Mouse (Mus musculus): ENCODE results near the gene Ppp4c.
A peak's percentile ranks its signal among the peaks of the same experiment; 100 is the strongest.
"Not testable (repeated sequence)": the region's sequence is repeated elsewhere in the genome, so short reads cannot be mapped to it uniquely, and the experiment has no call there.

The Ppp4c gene

GRCm38 (mm10) chr7:126779983-126780970 lies 12.0 kb downstream of the Ppp4c start:
- DNase-seq (ENCODE audit: low spot score): peak; percentile 84

GRCm38 (mm10) chr7:126779101-126779500 lies 13.2 kb downstream of the Ppp4c start:
- DNase-seq (ENCODE audit: low spot score): not testable (repeated sequence)

- no peak for DNase-seq (ENCODE audit: low spot score)
Measured at GRCm38 (mm10) chr7:126778147-126778546, 14.1 kb downstream of the Ppp4c start.

- DNase-seq (ENCODE audit: low spot score): no peak
Measured at GRCm38 (mm10) chr7:126777476-126777875, 14.8 kb downstream of the Ppp4c start.

- peak; percentile 95 for DNase-seq (ENCODE audit: low spot score)
Measured at GRCm38 (mm10) chr7:126776598-126777057, 15.7 kb downstream of the Ppp4c start, which contains the start of gene Ypel3. TSS of gene Ypel3 (plus strand) at chr7:126776955.

- no peak for DNase-seq (ENCODE audit: low spot score)
Measured at GRCm38 (mm10) chr7:126775978-126776234, 16.4 kb downstream of the Ppp4c start.

- DNase-seq (ENCODE audit: low spot score): no peak
Measured at GRCm38 (mm10) chr7:126775185-126775977, 16.9 kb downstream of the Ppp4c start.

- no peak for DNase-seq (ENCODE audit: low spot score)
Measured at GRCm38 (mm10) chr7:126774463-126774862, 17.8 kb downstream of the Ppp4c start.

GRCm38 (mm10) chr7:126773351-126773750 lies 18.9 kb downstream of the Ppp4c start:
- DNase-seq (ENCODE audit: low spot score): no peak

GRCm38 (mm10) chr7:126770784-126771183 lies 21.5 kb downstream of the Ppp4c start:
- DNase-seq (ENCODE audit: low spot score): no peak

GRCm38 (mm10) chr7:126767001-126767400 lies 25.3 kb downstream of the Ppp4c start:
- DNase-seq (ENCODE audit: low spot score): no peak

GRCm38 (mm10) chr7:126766201-126766600 lies 26.1 kb downstream of the Ppp4c start, which contains the start of gene Gdpd3:
TSS of gene Gdpd3 (plus strand) at chr7:126766334.
- no peak for DNase-seq (ENCODE audit: low spot score)

GRCm38 (mm10) chr7:126765540-126765939 lies 26.8 kb downstream of the Ppp4c start:
- no peak for DNase-seq (ENCODE audit: low spot score)

GRCm38 (mm10) chr7:126762471-126763008 lies 29.8 kb downstream of the Ppp4c start:
- DNase-seq (ENCODE audit: low spot score): peak; percentile 76

- no peak for DNase-seq (ENCODE audit: low spot score)
Measured at GRCm38 (mm10) chr7:126761529-126762067, 30.7 kb downstream of the Ppp4c start.

- no peak for DNase-seq (ENCODE audit: low spot score)
Measured at GRCm38 (mm10) chr7:126760956-126761355, 31.3 kb downstream of the Ppp4c start.

- no peak for DNase-seq (ENCODE audit: low spot score)
Measured at GRCm38 (mm10) chr7:126760391-126760802, 31.9 kb downstream of the Ppp4c start.

GRCm38 (mm10) chr7:126759672-126760390 lies 32.5 kb downstream of the Ppp4c start:
- DNase-seq (ENCODE audit: low spot score): no peak

GRCm38 (mm10) chr7:126759050-126759671 lies 33.1 kb downstream of the Ppp4c start, which contains the start of gene Mapk3:
TSS of gene Mapk3 (plus strand) at chr7:126759601.
- DNase-seq (ENCODE audit: low spot score): peak; percentile 93

- no peak for DNase-seq (ENCODE audit: low spot score)
Measured at GRCm38 (mm10) chr7:126758539-126758938, 33.8 kb downstream of the Ppp4c start.

GRCm38 (mm10) chr7:126754866-126755265 lies 37.4 kb downstream of the Ppp4c start:
- DNase-seq (ENCODE audit: low spot score): peak; percentile 82

Measured in layer of hippocampus, adult 11-12 months (tissue).